Mouse (Mus musculus): ENCODE results near the gene Il15. TPM values are rescaled to one million over a fixed set of nuclear protein-coding genes. Genes with fewer than 3 reads are reported as not detected.

The Il15 gene
- 26.7 and 47.4 TPM in 2 replicates for total RNA-seq (2014; fragmentation: Nextera tagmentation)
- total RNA-seq (2017): 18.5 and 20.7 TPM in 2 replicates

DNA sequence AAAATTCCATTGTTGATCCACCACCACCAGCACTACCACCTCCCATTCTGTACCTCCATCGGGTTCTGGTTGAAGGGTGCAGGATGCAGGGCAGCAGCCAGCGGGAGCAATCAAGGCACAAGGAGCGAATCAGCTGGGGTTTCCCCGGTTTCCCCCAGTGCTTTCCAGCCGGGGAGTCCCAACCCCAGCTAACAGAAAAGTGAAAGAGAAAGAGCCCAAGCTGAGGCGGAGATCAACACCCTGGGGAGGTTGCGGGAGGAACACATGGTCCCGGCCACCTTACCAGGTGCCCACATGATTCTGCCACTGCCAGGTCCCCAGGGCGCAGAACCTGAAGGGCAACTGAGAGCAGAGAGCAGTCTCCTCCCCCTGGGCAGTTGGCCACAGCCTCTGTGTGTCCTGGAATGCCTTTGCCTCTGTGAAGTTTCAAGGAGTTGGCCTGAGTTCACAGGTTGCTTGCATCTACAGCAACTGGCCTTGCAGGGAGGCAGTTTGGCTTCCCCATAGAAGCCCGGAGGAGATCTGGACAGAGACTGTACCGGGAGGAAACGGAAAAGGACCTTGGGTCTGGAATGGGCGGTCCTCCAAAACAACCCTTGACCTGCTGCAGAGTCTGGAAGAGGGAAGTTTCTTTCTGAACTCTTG, at the start of gene Il15:
Gene Il15 (minus strand): TSS at position 537 of the 645 bp plus-strand sequence.
- ATAC-seq (replicated peaks; ENCODE audit: poor library complexity, severe bottlenecking): peak; percentile 30

DNA sequence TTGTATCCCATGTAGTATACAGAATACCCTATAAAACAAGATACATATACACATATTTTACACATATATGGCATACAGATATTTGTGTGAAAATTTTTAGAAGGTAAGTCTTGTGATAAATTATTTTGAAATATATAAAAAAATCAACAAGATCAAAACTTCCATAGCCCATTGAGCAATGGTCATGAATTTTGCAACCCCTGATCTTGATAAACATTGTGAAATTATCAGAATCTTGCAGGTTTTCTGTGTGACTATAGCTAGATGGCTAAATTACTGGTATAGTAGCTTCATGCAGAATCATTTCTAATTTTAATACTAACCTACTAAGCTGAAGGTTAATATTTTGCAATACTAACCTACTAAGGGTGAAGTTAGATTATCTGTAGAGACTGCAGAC, 41.9 kb upstream of the Il15 start:
- ATAC-seq (replicated peaks; ENCODE audit: poor library complexity, severe bottlenecking): no peak

DNA sequence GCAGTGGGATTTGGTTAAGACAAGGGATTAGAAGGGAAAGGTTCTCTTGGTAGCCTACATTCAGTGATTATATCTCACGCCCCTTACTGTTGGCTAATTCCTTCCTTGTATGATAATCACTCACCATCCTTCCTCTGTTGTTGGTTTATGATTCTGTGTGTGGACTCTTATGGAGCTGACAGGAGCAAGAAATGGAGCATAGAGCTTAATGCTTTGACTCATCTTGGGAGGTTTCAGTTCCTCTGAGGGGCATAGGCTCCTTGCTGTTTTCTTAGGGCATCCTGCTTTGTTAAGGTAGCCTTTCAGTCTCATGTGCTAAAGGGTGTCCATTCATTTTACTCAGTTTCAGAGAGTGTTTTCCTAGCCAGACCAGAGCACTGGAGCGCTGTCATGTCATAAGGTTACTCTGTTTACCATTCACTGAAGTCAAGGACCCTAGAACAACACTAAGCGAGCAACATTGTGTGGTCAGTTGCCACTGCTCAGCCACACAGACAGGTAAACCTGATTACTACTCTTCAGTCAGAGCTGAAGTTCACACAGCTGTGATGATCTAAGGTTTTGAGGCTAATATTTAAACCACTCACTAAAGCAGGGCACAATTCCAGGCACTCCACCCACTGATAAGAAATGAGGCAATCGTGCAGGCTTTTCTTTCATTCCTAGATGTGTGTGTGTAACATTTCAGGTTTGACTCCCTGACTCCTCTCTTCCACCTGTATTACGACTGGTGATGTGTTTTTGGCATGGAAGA, 13.7 kb upstream of the Il15 start:
- peak; percentile 53 for ATAC-seq (replicated peaks; ENCODE audit: poor library complexity, severe bottlenecking)

DNA sequence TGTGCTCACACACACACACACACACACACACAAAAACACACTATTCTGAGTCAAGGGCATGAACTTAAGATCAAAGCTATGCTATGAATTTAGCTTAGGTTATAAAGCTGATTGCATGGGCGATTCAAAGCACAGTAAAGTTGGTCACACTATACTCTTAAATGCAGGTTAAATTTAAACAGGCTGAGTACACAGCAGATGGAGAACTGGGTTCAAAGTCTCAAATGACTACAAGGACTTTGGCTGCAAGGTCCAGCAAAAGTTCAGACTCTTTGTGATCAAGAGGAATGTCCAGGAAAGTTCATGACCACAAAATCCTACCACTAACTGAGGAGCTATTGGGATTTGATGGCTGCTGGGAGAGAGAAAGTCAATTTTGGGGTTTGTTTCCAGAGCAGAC, 12.5 kb upstream of the Il15 start:
- no peak for ATAC-seq (replicated peaks; ENCODE audit: poor library complexity, severe bottlenecking)

DNA sequence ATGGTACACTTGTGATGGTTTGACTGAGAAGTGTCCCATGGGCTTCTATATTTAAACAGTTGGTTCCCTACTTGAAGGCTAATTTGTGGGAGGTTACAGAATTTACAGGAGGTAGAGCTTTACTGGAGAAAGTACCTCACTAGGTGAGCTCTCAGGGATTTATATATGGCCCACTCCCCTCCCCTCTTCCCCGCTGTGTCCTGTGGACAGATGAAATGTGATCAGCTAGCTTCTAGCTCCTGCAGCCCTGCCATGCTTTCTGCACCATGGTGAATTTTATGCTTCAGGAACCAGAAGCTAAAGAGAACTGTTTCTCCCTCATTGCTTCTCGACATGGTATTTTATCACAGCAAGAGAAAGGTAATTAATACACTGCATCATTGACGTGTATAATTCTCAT, 7.1 kb upstream of the Il15 start:
- ATAC-seq (replicated peaks; ENCODE audit: poor library complexity, severe bottlenecking): no peak

DNA sequence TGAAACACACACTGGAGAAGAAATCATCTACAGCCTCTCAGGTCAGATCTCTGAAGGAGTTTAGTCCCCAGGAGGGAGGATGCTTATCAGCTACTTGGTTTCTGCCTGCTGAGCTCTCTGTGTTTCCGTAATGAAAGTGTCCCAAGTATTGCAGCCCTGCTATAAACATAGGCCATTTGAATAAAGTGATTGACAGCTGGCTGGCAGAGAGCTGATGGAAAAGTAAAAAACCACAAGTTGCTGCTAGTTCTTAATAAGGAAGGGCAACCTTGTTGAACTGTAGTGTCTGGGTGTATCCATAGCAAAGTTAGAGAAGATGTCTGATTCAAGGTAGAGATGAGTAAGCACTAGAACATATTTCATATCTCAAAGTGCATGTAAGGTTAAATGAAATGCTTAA, 4.0 kb upstream of the Il15 start:
- ATAC-seq (replicated peaks; ENCODE audit: poor library complexity, severe bottlenecking): peak; percentile 2; the same call in 1 of the 2 replicates

DNA sequence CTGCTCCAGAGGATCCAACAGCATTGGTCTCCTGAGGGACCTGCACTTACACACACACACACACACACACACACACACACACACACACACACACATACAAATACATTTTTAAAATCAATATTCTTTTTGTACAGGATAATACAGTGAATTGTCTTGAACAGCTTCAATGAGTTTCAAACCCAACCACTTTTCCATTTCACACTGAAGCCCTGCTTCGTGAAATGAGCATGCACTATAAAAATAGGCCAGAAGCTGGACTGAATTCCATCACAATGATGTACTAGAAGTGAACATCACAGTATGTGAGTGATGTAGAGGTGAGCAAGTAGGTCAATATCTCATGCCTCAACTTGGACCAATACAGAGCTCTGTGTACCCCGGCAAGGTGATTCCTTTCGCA, 1.0 kb upstream of the Il15 start:
- ATAC-seq (replicated peaks; ENCODE audit: poor library complexity, severe bottlenecking): no peak

DNA sequence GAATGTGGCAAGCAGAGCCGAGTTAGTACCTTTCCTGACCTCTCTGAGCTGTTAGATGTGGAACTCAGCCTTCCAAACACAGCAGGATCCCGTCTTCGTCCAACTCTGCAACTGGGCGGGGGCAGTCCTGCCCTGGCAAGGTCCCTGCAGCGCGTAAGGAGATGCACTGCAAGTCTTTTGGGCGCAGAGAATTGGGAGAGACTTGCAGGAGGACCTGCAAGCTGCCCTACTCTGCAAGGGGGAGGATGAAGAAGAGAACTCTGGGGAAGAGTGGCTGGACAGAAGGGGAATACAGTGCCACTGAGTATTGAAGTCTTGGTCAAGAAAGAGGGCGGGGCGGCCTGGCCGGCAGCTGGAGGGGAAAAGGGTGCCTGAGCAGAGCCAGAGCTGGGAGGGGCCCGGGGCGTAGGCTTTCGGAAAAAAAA, 749 bp downstream of the Il15 start:
- peak; percentile 31 for ATAC-seq (replicated peaks; ENCODE audit: poor library complexity, severe bottlenecking)

DNA sequence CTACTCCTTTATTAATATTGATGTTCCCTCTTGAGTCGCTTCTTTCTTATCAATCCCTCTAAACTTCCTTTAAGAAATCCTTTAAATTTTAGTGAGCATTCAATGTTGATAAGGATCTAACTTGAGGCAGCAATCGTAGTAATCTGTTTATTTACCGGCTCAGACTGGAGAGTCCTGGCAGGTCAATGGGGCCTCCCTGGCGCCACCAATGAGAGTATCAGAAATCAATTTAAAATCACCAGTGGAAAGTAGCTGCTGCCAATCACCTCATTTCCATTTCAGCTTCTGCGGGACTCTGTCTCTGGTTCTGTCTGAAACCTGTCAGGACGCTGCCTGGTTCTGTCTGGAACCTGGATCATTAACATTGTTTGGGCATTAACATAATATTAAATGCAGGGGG, 1.5 kb downstream of the Il15 start:
- no peak for ATAC-seq (replicated peaks; ENCODE audit: poor library complexity, severe bottlenecking)

DNA sequence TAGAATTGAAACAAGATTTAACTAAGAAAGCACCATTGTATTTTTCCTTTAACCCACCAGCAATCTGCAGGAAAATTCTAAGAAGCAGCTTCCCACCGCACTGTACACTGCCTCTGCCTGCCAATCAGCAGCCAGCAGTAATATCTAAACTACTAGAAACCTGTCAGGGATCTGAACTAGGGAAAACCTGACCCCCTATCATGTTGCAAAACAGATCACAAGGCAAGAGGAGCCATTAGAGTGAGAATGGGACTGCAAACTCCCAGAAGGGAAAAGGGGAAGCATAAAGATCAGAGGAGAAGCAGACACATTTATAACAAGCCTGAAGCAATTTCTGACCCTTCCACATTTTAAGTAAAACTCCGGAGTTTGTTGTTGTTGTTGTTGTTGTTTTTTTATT, 2.0 kb downstream of the Il15 start:
- peak; percentile 57 for ATAC-seq (replicated peaks; ENCODE audit: poor library complexity, severe bottlenecking)

DNA sequence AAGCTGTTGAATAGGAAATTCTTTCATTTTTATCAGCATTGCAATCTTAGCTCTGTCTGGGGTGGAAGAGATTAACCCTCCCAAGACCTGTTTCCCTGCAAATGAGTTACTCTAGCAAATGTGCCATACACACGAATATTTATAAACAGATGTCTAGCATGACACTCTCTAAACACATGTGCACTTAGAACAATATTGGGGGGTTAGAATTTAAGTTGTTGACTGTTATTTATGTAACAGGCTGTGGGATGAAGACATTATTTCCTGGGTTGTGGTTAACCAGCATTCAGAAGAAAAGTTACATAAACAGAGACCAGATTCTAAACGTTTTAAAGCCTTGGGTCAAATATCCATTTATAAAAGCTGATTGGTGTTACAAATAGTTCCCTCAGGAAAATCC, 2.6 kb downstream of the Il15 start:
- ATAC-seq (replicated peaks; ENCODE audit: poor library complexity, severe bottlenecking): peak; percentile 45

DNA sequence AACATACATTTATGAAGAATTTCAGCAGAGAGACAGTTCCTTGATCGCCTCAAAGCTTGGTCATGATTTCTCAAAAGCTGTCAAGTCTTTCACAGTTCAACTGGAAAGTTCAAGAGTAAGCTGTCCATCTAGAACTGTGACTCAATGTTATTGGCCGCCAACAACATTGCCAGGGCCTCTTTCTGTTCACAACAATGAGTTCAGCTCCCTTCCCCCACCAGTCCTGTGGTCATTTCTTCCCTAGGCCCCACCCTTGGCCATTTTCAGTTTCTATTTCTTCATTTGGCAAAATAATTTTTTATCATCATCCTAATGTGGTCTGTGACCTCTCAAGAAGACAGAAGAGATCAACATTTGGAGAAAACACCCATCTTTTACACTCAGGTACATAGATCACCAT, 4.5 kb downstream of the Il15 start:
- peak; percentile 43 for ATAC-seq (replicated peaks; ENCODE audit: poor library complexity, severe bottlenecking)

DNA sequence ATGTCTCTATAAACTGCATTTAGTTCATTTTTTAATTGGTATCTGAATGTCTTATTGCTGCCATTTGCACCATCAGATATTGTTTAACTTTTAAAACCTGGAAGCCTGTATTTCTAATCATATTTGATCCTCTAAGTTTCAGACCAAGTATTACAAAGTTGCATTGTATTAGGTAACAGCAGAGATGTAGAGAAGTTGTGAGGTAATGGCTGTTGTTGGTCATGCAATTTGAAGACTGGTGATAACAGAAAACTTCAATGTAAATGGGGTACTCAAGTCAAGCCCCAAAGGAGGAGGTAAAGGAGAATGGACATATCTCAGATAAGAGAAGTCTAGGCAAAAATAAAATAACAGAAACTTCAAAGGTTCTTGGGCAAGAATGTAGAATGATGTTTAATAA, 11.8 kb downstream of the Il15 start:
- peak; percentile 50 for ATAC-seq (replicated peaks; ENCODE audit: poor library complexity, severe bottlenecking)

DNA sequence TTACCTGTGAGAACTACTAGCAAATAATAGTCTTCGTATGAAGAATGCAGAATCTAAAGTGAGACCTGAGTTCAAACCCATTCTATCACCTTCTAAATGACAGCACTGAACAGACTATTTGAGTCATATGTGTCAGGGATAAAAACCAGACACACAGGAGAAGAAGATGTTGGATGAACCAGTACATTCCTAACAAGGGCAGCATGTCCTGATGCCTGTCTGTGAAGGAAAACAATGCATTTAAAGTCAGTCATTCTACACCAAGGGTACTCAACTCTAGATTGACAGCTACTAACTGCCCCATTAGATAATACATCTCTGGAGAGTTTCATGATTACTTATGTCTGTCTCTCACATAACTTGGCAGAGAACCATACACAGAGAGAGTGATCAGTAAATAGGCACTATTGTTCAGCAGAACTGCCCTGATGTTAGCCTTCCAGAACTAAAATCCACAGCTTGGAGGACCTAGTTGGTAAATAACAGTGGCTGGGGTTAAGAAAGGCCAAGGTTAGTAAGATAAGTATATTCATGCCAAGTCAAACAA, 14.6 kb downstream of the Il15 start:
- ATAC-seq (replicated peaks; ENCODE audit: poor library complexity, severe bottlenecking): no peak

DNA sequence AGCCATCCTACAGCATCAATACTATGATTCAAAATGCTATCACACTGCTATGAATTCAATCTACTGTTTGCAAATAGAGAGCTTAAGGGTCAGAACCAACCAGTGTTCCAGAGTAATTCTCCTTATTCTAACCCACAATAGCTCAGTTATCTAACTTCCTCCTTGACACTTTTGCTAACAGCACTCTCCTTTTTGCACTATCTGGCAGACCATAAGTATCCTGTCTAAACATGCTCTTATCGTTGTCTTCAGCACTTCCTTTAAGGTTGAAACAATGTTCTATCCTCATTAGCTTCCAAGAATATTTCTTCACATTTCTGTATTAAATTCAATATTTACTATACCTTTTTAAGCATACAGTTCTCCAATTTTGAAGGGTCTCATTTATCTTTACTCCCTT, 15.4 kb downstream of the Il15 start:
- peak; percentile 16 for ATAC-seq (replicated peaks; ENCODE audit: poor library complexity, severe bottlenecking)

DNA sequence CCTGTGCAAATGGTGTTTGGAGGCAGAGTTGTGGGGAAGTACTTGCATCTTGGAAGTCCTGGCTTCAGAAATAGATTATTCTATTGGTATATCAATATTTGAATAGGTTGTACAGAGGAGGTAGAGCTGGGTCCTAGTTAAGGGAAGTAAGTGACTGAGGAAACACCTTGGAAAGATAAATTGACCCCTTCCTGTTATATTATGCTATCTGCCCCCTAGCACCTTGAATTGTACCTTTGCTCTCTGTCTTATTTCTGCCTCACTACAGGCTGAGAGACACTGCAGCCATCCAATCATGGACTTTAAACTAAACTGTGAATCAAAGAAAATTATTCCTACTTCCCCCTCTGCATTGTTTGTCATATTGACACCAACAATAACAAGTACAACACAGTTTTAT, 17.2 kb downstream of the Il15 start:
- no peak for ATAC-seq (replicated peaks; ENCODE audit: poor library complexity, severe bottlenecking)

DNA sequence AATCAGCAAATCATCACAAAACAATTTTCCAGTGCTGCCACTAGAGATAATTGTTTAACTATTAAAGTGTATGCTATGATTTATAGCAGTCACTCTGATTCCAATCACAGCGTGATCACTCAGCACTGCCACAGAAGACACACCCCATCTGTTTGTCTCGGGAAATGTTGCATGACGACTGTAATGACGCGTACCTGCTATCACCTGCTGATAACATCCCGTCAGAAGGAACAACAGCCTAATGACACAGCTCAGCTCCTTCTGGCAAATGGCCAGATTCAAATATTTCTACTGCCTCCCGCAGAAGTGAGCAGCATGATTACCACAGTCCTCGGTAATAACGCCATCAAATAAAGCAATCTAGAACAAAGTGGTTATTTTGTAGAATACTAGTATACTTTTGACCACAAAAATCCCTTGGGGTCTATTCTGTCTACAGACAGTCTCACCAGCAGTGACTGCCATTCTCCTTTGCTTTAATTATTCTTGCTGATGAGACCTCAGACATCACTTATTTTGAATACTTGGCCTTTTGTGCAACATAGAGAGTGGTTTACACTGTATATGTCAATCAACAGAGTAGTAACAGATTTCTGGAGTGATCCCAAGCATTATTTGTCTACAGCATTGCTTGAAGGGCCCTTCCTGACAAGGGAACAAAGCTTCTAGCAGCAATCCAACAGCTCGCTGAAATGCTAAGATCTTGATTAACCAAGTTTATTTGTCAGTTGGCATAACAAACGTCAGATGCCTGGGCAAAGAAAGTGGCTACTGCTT, 18.4 kb downstream of the Il15 start:
- ATAC-seq (replicated peaks; ENCODE audit: poor library complexity, severe bottlenecking): peak; percentile 4; the same call in 1 of the 2 replicates

DNA sequence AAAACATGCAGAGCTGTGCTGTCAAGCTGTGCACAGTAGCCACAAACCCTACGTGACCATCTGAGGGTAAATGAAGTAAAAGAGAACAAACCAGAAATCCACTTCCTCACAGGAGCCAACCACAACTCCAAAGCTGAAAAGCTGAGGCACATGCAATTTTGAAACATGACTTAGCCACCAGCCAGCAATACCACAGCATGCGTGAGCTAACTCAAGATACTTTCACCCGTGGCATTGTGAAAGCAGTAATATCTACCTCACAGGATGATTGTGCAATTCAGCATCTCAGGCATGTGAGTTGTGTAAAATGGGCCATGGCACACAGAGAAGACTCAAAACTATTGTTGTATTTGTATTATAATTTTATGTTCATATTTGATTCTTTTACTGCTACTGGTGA, 19.7 kb downstream of the Il15 start:
- ATAC-seq (replicated peaks; ENCODE audit: poor library complexity, severe bottlenecking): peak; percentile 96

DNA sequence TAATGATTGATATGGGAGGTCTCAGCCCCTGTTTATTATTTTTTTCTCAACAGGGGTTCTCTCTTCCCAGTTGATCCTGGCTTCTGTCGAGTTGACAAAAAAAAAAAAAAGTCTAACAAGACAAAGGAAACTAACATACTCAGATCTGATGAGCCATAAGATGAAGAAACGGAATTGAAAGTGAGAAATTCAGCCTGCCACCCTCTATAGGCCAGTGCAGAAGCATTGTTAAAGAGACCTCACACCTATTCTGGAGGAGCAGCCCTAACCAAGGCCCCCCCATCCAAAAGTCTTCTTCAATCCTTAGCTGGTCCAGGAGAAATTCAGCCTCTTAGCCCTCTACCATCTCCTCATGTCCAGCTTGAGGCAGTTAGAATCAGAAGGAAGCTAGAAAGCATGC, 20.7 kb downstream of the Il15 start:
- ATAC-seq (replicated peaks; ENCODE audit: poor library complexity, severe bottlenecking): peak; percentile 55

DNA sequence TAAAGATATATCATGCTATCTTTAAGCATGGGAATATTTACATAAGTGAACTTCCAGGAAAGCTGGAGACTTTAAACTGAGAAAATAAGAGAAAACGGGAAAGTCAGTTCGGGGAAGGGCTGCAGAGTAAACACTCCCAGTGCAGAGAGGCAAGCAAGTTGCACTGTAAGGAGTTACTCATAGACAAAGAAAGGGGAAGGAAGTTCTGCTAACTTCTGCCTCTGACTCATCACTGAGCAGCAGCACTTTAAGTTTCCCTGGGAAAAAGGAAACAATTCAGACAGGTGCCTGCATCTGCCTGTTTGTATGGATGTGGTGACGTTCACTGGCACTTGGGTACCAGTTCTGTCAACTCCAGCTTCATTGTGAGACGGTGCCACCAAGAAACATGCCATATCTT, 28.6 kb downstream of the Il15 start:
- ATAC-seq (replicated peaks; ENCODE audit: poor library complexity, severe bottlenecking): peak; percentile 96

DNA sequence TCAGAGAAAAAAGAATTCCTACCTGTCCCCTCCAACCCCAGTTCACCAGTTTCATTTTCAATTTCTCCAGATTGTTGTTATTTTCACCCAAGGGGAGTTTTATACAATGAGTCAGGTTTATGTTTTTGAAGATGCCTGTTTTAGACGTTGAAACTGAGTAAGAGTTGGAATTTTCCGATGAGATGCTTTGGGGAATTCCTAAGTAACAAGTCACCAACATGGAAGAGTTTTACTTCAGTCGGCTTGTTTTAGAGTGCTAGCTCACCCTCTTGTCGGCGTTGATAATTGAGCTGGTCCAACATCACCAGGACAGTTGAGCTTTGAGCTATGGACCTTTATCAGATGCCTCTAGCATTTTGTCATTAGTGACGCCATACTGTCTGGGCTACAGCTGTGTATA, 30.2 kb downstream of the Il15 start:
- no peak for ATAC-seq (replicated peaks; ENCODE audit: poor library complexity, severe bottlenecking)
